Mouse (Mus musculus) hindbrain, embryonic 15.5 days (tissue): ENCODE measurements around the gene Trf. TPM values are rescaled to one million over a fixed set of nuclear protein-coding genes. Genes with fewer than 3 reads are reported as not detected.

ENCODE experiments used
- ATAC-seq: fragments of 200-750 bp; cut with Nextera tagmentation; 2 replicates; pipeline ENCODE4 v1.8.0; 2017; ENCODE audit warnings: low read depth, moderate number of reproducible peaks, moderate TSS enrichment; ENCODE audit not compliant: low FRiP score
- H3K27ac ChIP-seq: fragments of 300-500 bp; sonication (generic); replicated peaks from 2 replicates; pipeline ENCODE4 v1.5.1; 2015; ENCODE audit warnings: mild to moderate bottlenecking, inconsistent platforms
- H3K27me3 ChIP-seq: fragments of 300-500 bp; sonication (generic); 2 replicates; pipeline ENCODE4 v1.6.1; 2015; ENCODE audit warnings: control low read depth, inconsistent platforms
- H3K36me3 ChIP-seq: fragments of 300-500 bp; sonication (generic); 2 replicates; pipeline ENCODE4 v1.6.1; 2015; ENCODE audit warnings: control low read depth, inconsistent platforms
- H3K4me1 ChIP-seq: fragments of 300-500 bp; sonication (generic); replicated peaks from 2 replicates; pipeline ENCODE4 v1.6.1; 2015; ENCODE audit warnings: control low read depth, inconsistent platforms
- H3K4me2 ChIP-seq: fragments of 300-500 bp; sonication (generic); 2 replicates; pipeline ENCODE4 v1.6.1; 2015; ENCODE audit warnings: moderate library complexity, mild to moderate bottlenecking, inconsistent platforms
- H3K4me3 ChIP-seq: fragments of 300-500 bp; sonication (generic); 2 replicates; pipeline ENCODE4 v1.5.1; 2015; ENCODE audit warnings: mild to moderate bottlenecking, inconsistent platforms
- H3K9ac ChIP-seq: fragments of 300-500 bp; sonication (generic); 2 replicates; pipeline ENCODE4 v1.6.1; 2015; ENCODE audit warnings: inconsistent platforms
- H3K9me3 ChIP-seq: fragments of 300-500 bp; sonication (generic); 2 replicates; pipeline ENCODE4 v1.6.1; 2016; ENCODE audit warnings: control low read depth, inconsistent platforms
- WGBS: fragments of 180-500 bp; shearing (Covaris S2); methylation state at CpG from one replicate; pipeline ENCODE4 v1.1.7; 2015; 5-methylcytosine and 5-hydroxymethylcytosine counted together
- polyA plus RNA-seq: library from polyadenylated mRNA; unstranded; fragments of >200 nt; fragmentation: Nextera tagmentation; extraction: Ambion mirVana; gene quantifications from 2 replicates; pipeline ENCODE4 v1.2.1, GENCODE M21; 2015

Gene Trf
- polyA plus RNA-seq, 1 experiment from 2014 or later, result 40.4 TPM

- Histone ChIP-seq H3K4me2 (no peak overlapping the region), H3K36me3 (no peaks in the 10 kb centered on the region), H3K4me3 (no peak overlapping the region), H3K4me1 (peaks cover 12% of the 10 kb centered on the region), H3K27me3 (no peaks in the 10 kb centered on the region), H3K9me3 (no peaks in the 10 kb centered on the region), H3K9ac (no peak overlapping the region), H3K27ac (no peak overlapping the region)
- 49% methylated on average over 7 of the region's 7 CpGs for WGBS
- no peak for ATAC-seq
Measured at GRCm38 (mm10) chr9:103234565-103235165, 4.4 kb upstream of the Trf start.

- Histone ChIP-seq H3K27ac (no peak overlapping the region), H3K27me3 (no peaks in the 10 kb centered on the region), H3K9ac (no peak overlapping the region), H3K4me3 (no peak overlapping the region), H3K9me3 (no peaks in the 10 kb centered on the region), H3K4me1 (peaks cover 12% of the 10 kb centered on the region), H3K4me2 (no peak overlapping the region), H3K36me3 (no peaks in the 10 kb centered on the region)
- ATAC-seq, result no peak
- WGBS, result 80% methylated on average over 7 of the region's 7 CpGs
Measured at GRCm38 (mm10) chr9:103234059-103234458, 3.8 kb upstream of the Trf start.

DNA sequence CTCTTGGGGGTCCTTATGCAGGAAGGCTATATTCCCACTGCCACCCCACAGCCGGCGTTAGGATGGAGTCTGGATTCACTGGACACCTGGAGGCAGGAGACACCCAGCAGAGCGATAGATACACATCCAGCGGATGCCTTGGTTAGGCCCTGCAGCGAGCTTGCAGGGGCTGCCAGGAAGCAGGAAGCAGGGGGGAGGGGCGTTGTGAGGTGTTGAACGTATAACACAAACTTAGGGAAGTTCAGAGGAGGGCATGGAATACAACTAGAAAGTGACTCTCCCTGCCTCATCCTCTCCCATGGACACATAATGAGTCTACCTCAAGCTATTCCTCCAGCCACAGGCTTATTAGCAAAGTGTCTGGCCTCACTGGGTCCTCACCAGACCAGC is 2.8 kb upstream of the Trf start:
- peaks cover 12% of the 10 kb centered on the region for H3K4me1 ChIP-seq
- WGBS, result 81% methylated on average over 7 of the region's 7 CpGs
- no peak overlapping the region for H3K27ac ChIP-seq
- H3K9ac ChIP-seq, result no peak overlapping the region
- no peak for ATAC-seq
- H3K27me3 ChIP-seq, result no peaks in the 10 kb centered on the region
- no peaks in the 10 kb centered on the region for H3K36me3 ChIP-seq
- no peaks in the 10 kb centered on the region for H3K9me3 ChIP-seq
- H3K4me3 ChIP-seq, result no peak overlapping the region
- H3K4me2 ChIP-seq, result no peak overlapping the region

- Histone ChIP-seq H3K4me2 (no peak overlapping the region), H3K4me3 (no peak overlapping the region), H3K36me3 (no peaks in the 10 kb centered on the region), H3K27ac (no peak overlapping the region), H3K4me1 (peaks cover 12% of the 10 kb centered on the region), H3K9me3 (no peaks in the 10 kb centered on the region), H3K27me3 (no peaks in the 10 kb centered on the region), H3K9ac (no peak overlapping the region)
- 94% methylated on average over 7 of the region's 7 CpGs for WGBS
- no peak for ATAC-seq
Measured at GRCm38 (mm10) chr9:103232232-103233005, 2.2 kb upstream of the Trf start.

GRCm38 (mm10) chr9:103229037-103229867 is 992 bp downstream of the Trf start:
- H3K4me1 ChIP-seq, result peaks cover 12% of the 10 kb centered on the region
- H3K9ac ChIP-seq, result no peak overlapping the region
- H3K27ac ChIP-seq, result no peak overlapping the region
- H3K9me3 ChIP-seq, result no peaks in the 10 kb centered on the region
- H3K4me3 ChIP-seq, result no peak overlapping the region
- ATAC-seq, result no peak
- H3K4me2 ChIP-seq, result peak overlapping the region; percentile 41; the same call in 1 of the 2 replicates
- H3K27me3 ChIP-seq, result no peaks in the 10 kb centered on the region
- H3K36me3 ChIP-seq, result no peaks in the 10 kb centered on the region
- WGBS, result 86% methylated on average over 15 of the region's 15 CpGs

GRCm38 (mm10) chr9:103228370-103229003 is 1.8 kb downstream of the Trf start:
- no peaks in the 10 kb centered on the region for H3K36me3 ChIP-seq
- H3K27ac ChIP-seq, result no peak overlapping the region
- ATAC-seq, result no peak
- H3K9me3 ChIP-seq, result no peaks in the 10 kb centered on the region
- H3K4me3 ChIP-seq, result no peak overlapping the region
- no peak overlapping the region for H3K9ac ChIP-seq
- no peaks in the 10 kb centered on the region for H3K27me3 ChIP-seq
- no peak overlapping the region for H3K4me2 ChIP-seq
- peaks cover 12% of the 10 kb centered on the region for H3K4me1 ChIP-seq
- WGBS, result 79% methylated on average over 13 of the region's 13 CpGs

DNA sequence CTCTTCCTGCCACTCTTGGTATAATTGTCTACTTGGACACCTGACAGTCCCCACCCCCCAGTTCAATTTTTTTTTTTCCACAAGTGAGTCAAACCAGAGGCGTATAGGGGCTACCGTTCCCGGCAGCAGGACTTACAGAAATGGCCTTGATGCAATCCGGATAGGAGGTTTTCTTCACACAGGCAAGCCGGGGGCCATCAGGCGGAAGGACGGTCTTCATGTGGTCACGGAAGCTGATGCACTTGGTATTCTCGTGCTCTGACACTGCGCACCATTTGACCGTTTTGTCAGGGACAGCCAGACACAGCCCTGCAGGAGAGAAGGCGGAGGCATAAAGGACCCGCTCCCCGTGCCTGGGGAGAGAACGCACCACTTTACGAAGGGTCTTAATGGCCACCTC is 2.5 kb downstream of the Trf start:
- H3K27ac ChIP-seq, result no peak overlapping the region
- ATAC-seq, result no peak

DNA sequence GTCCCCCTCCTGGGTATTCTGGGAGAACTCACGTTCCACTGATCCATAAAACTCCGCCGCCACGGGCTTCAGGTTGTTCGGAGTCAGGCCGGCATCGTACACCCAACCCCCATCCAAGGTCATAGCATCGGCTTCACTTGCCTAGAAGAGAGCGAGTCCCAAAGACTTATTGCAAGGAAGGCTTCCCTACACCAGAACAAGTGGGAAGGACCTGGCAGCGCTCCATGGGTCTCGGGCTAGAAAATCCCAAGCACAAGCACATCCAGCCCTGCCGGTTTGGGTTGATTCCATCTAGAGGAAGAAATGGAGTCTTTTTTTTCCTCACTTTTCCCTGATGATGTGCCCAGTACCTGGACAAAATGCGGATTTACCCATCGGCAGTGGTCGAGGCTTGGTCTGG is 3.4 kb downstream of the Trf start:
- H3K4me3 ChIP-seq, result no peak overlapping the region
- 92% methylated on average over 15 of the region's 15 CpGs for WGBS

More for the DNA sequence above, 2.5 kb downstream of the Trf start:
- no peaks in the 10 kb centered on the region for H3K27me3 ChIP-seq
- no peak overlapping the region for H3K9ac ChIP-seq
- H3K4me2 ChIP-seq, result no peak overlapping the region
- no peak overlapping the region for H3K4me3 ChIP-seq
- H3K36me3 ChIP-seq, result no peaks in the 10 kb centered on the region
- H3K4me1 ChIP-seq, result peaks cover 12% of the 10 kb centered on the region
- WGBS, result 90% methylated on average over 16 of the region's 16 CpGs
- H3K9me3 ChIP-seq, result no peaks in the 10 kb centered on the region

GRCm38 (mm10) chr9:103225464-103225863 is 4.8 kb downstream of the Trf start:
- Histone ChIP-seq H3K4me1 (peaks cover 4% of the 10 kb centered on the region), H3K9me3 (no peaks in the 10 kb centered on the region), H3K36me3 (no peaks in the 10 kb centered on the region), H3K9ac (no peak overlapping the region), H3K27me3 (no peaks in the 10 kb centered on the region), H3K27ac (no peak overlapping the region), H3K4me2 (no peak overlapping the region), H3K4me3 (no peak overlapping the region)
- WGBS, result 67% methylated on average over 3 of the region's 3 CpGs
- no peak for ATAC-seq

More for the DNA sequence above, 3.4 kb downstream of the Trf start:
- Histone ChIP-seq H3K4me2 (no peak overlapping the region), H3K4me1 (peaks cover 12% of the 10 kb centered on the region), H3K9me3 (no peaks in the 10 kb centered on the region), H3K36me3 (no peaks in the 10 kb centered on the region), H3K9ac (no peak overlapping the region), H3K27ac (no peak overlapping the region), H3K27me3 (no peaks in the 10 kb centered on the region)
- no peak for ATAC-seq

- no peaks in the 10 kb centered on the region for H3K36me3 ChIP-seq
- no peak overlapping the region for H3K9ac ChIP-seq
- no peak overlapping the region for H3K4me2 ChIP-seq
- no peak overlapping the region for H3K4me3 ChIP-seq
- no peaks in the 10 kb centered on the region for H3K4me1 ChIP-seq
- 95% methylated on average over 7 of the region's 7 CpGs for WGBS
- no peak for ATAC-seq
- H3K9me3 ChIP-seq, result no peaks in the 10 kb centered on the region
- H3K27ac ChIP-seq, result no peak overlapping the region
- no peaks in the 10 kb centered on the region for H3K27me3 ChIP-seq
Measured at GRCm38 (mm10) chr9:103224721-103225120, 5.5 kb downstream of the Trf start.

DNA sequence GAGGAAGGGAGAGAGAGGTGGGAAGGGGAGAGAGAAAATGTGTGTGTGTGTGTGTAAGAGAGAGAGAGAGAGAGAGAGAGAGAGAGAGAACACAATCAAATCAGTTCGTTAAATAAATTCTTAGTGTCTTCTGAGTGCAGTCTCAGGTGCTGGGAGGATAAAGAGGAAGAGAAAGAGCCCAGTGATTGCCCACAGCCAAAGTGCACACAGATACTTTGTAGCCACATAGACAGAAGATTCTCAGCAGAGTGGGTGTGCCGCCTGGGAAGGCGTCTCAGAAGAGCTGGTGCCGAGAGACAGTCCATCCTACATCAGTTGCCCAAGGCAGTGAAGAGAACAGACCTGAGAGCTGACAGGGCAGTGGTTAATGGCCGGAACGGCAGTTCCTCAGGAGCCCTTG is 16.0 kb downstream of the Trf start:
- 89% methylated on average over 6 of the region's 6 CpGs for WGBS
- H3K4me3 ChIP-seq, result no peak overlapping the region
- H3K9ac ChIP-seq, result no peak overlapping the region
- no peaks in the 10 kb centered on the region for H3K9me3 ChIP-seq
- no peak overlapping the region for H3K4me2 ChIP-seq
- no peak for ATAC-seq
- no peaks in the 10 kb centered on the region for H3K27me3 ChIP-seq
- no peaks in the 10 kb centered on the region for H3K4me1 ChIP-seq
- no peak overlapping the region for H3K27ac ChIP-seq
- H3K36me3 ChIP-seq, result no peaks in the 10 kb centered on the region

- ATAC-seq, result no peak
- Histone ChIP-seq H3K4me1 (no peaks in the 10 kb centered on the region), H3K36me3 (no peaks in the 10 kb centered on the region), H3K4me2 (no peak overlapping the region), H3K27ac (no peak overlapping the region), H3K9ac (no peak overlapping the region), H3K4me3 (no peak overlapping the region), H3K9me3 (no peaks in the 10 kb centered on the region), H3K27me3 (no peaks in the 10 kb centered on the region)
- WGBS, result 57% methylated on average over 2 of the region's 2 CpGs
Measured at GRCm38 (mm10) chr9:103213631-103214030, 16.6 kb downstream of the Trf start.
